26 mouse cellular contexts compared by ENCODE assay signal in genomic region chr14:74855429-74855828, GRCm38 (mm10).
DNase-seq lines count a peak whose midpoint lies in the region; ATAC-seq and TF ChIP-seq lines count a peak whose summit lies in the region.
"Had no signal": no experiment of that assay in that cellular context is flagged by ENCODE, and none has a peak within 500 bp of the region (broad histone marks: within the 10 kb centered on the region; RNA-seq: fewer than 3 reads in every experiment).

No protein-coding gene starts in this region.

- no peak for TF ChIP-seq RAD21 in MEL (IDR thresholded peaks at IDR 0.05; ENCODE audit: low read depth, low read length)

- H3K4me1 ChIP-seq in MEL (ENCODE audit: control insufficient read depth in 1 of 2, insufficient read depth in 2 of 2, low read length in 2 of 2) = no peaks in the 10 kb centered on the region
- H3K4me1 ChIP-seq in thymus, adult 2 months (replicated peaks; ENCODE audit: control insufficient read depth, insufficient read depth, low read length) = peaks cover 2% of the 10 kb centered on the region; the same call in 1 of the 2 replicates

- ATAC-seq in megakaryocyte progenitor cell, adult 5-6 weeks (replicated peaks; ENCODE audit: poor library complexity) = 0 out of 2 replicates have a peak, but pooled peaks have one; percentile 26
- ATAC-seq: forebrain, postnatal 0 days; hindbrain, embryonic 16.5 days had no signal

- H3K27me3 ChIP-seq in MEL (ENCODE audit: control insufficient read depth in 1 of 2, insufficient read depth in 2 of 2, low read length in 2 of 2) = no peaks in the 10 kb centered on the region
- H3K27me3 ChIP-seq in thymus, adult 2 months (ENCODE audit: control insufficient read depth, insufficient read depth, low read length) = no peaks in the 10 kb centered on the region
- H3K27me3 ChIP-seq: embryonic facial prominence, embryonic 13.5 days; heart, embryonic 13.5 days; kidney, embryonic 15.5 days; megakaryocyte, embryonic 14.5 days; midbrain, embryonic 12.5 days had no signal

- H3K9me3 ChIP-seq in MEL (replicated peaks; ENCODE audit: insufficient read depth, low read length) = no peaks in the 10 kb centered on the region
- H3K9me3 ChIP-seq: embryonic facial prominence, embryonic 13.5 days; forebrain, embryonic 10.5 days; heart, embryonic 13.5 days; kidney, embryonic 15.5 days; megakaryocyte, embryonic 14.5 days; midbrain, embryonic 12.5 days had no signal

- TF ChIP-seq EP300 in MEL (IDR thresholded peaks at IDR 0.05; ENCODE audit: low read depth in 1 of 2, low read length in 2 of 2) = no peak

- no peak for TF ChIP-seq CTCF in MEL (IDR thresholded peaks at IDR 0.05 in 2 of 3, conservative IDR thresholded peaks at IDR 0.05 in 1 of 3; ENCODE audit: control insufficient read depth in 1 of 3, insufficient read depth in 1 of 3, low read depth in 2 of 3, low read length in 3 of 3, poor library complexity in 1 of 3, severe bottlenecking in 1 of 3)
- no peak for TF ChIP-seq CTCF in thymus, adult 2 months (IDR thresholded peaks at IDR 0.05; ENCODE audit: borderline replicate concordance, control insufficient read depth, extremely low read depth, insufficient read depth, low read length, poor library complexity)

- no peak overlapping the region for H3K9ac ChIP-seq in MEL (ENCODE audit: control insufficient read depth, low read depth, low read length, poor library complexity, severe bottlenecking)
- H3K9ac ChIP-seq: embryonic facial prominence, embryonic 13.5 days; forebrain, postnatal 0 days; heart, embryonic 13.5 days; kidney, embryonic 15.5 days; liver, embryonic 14.5 days; midbrain, embryonic 12.5 days had no signal

- no peak overlapping the region for H3K27ac ChIP-seq in MEL (ENCODE audit: control insufficient read depth, low read depth, low read length)
- no peak overlapping the region for H3K27ac ChIP-seq in thymus, adult 2 months (ENCODE audit: control insufficient read depth, insufficient read depth, low read length)
- H3K27ac ChIP-seq: embryonic facial prominence, embryonic 13.5 days; forebrain, embryonic 10.5 days; heart, embryonic 13.5 days; liver, embryonic 14.5 days; midbrain, embryonic 12.5 days had no signal

- H3K79me2 ChIP-seq in MEL (ENCODE audit: control insufficient read depth, insufficient read depth, low read length, poor library complexity) = no peaks in the 10 kb centered on the region

- peaks cover 0 to 3% of the 10 kb centered on the region in 2 experiments; a peak in 1 of 4 replicates for H3K36me3 ChIP-seq in MEL (ENCODE audit: control insufficient read depth in 1 of 2, insufficient read depth in 2 of 2, low read length in 2 of 2)
- peaks cover 4% of the 10 kb centered on the region for H3K36me3 ChIP-seq in thymus, adult 2 months (ENCODE audit: control insufficient read depth, insufficient read depth, low read length)
- H3K36me3 ChIP-seq: midbrain, embryonic 12.5 days had no signal

- WGBS in thymus, adult 2 months = 81% methylated on average over 8 of the region's 8 CpGs

- peak; percentile 48 to 56 for DNase-seq in spleen, postnatal 36 days (ENCODE audit: low spot score in 2 of 2)
- no peak for DNase-seq in spleen, postnatal 14 days (ENCODE audit: low spot score in 2 of 2)
- peak; percentile 28 for DNase-seq in MEL (ENCODE audit: low read depth, low spot score)
- no peak for DNase-seq in thymus, postnatal 36 days
- DNase-seq in right cerebral cortex, postnatal 25 days = no peak
- DNase-seq in thymus, adult 2 months = no peak
- DNase-seq: adrenal gland, adult 2 months; adrenal gland, postnatal 36 days; cerebellum, adult 8-10 months; forebrain, postnatal 0 days; heart, postnatal 10 days; kidney, adult 18-20 months; kidney, postnatal 25 days; layer of hippocampus, postnatal 36 days; left cerebral cortex, postnatal 4 days; lung, adult 2 months; thymus, postnatal 25 days had no signal

- H3K4me3 ChIP-seq in MEL (ENCODE audit: control insufficient read depth in 1 of 2, insufficient read depth in 1 of 2, low read depth in 2 of 2, low read length in 2 of 2) = no peak overlapping the region
- no peak overlapping the region for H3K4me3 ChIP-seq in thymus, adult 2 months (ENCODE audit: control insufficient read depth, insufficient read depth, low read length)
- H3K4me3 ChIP-seq: embryonic facial prominence, embryonic 13.5 days; forebrain, embryonic 10.5 days; heart, embryonic 13.5 days; kidney, embryonic 15.5 days; megakaryocyte, embryonic 14.5 days; midbrain, embryonic 12.5 days had no signal

- TF ChIP-seq POLR2A in MEL (IDR thresholded peaks at IDR 0.05; ENCODE audit: control insufficient read depth in 1 of 2, insufficient read depth in 1 of 2, low read depth in 1 of 2, low read length in 2 of 2, poor library complexity in 1 of 2) = no peak
- no peak for TF ChIP-seq POLR2A in thymus, adult 2 months (IDR thresholded peaks at IDR 0.05; ENCODE audit: control insufficient read depth, extremely low read depth, insufficient read depth, low read length, poor library complexity)

TF ChIP-seq in MEL, 35 proteins besides CTCF, POLR2A, EP300 and RAD21:
- TF ChIP-seq GATA1 (IDR thresholded peaks at IDR 0.05; ENCODE audit: low read depth, low read length) (no peak), SMC3 (IDR thresholded peaks at IDR 0.05; ENCODE audit: low read depth, low read length) (no peak), MAX (IDR thresholded peaks at IDR 0.05; ENCODE audit: low read length) (no peak), MEF2A (IDR thresholded peaks at IDR 0.05; ENCODE audit: extremely low read depth, insufficient replicate concordance, low read depth, low read length, poor library complexity, severe bottlenecking) (no peak), MYB (IDR thresholded peaks at IDR 0.05; ENCODE audit: low read depth, low read length) (no peak), CHD2 (IDR thresholded peaks at IDR 0.05; ENCODE audit: low read length) (no peak), TCF12 (IDR thresholded peaks at IDR 0.05; ENCODE audit: low read depth, low read length) (no peak), ZNF384 (IDR thresholded peaks at IDR 0.05; ENCODE audit: low read depth, low read length) (no peak), E2F4 (IDR thresholded peaks at IDR 0.05; ENCODE audit: borderline replicate concordance, low read depth, low read length) (no peak), POLR2AphosphoS2 (IDR thresholded peaks at IDR 0.05; ENCODE audit: low read length) (no peak), TAL1 (IDR thresholded peaks at IDR 0.05; ENCODE audit: low read length) (no peak), JUND (IDR thresholded peaks at IDR 0.05; ENCODE audit: low read depth, low read length) (no peak), USF1 (IDR thresholded peaks at IDR 0.05; ENCODE audit: low read depth, low read length) (no peak), SIN3A (IDR thresholded peaks at IDR 0.05; ENCODE audit: low read length) (no peak)
TF ChIP-seq in MEL: peak in this region for 0.

Comparison
In these comparisons a context has a peak if more than half of its experiments do, and no peak if none do; other contexts are left out.
1. DNase-seq: peak in spleen, postnatal 36 days (2 of 2) and MEL (single experiment); none in spleen, postnatal 14 days (0 of 2), thymus, postnatal 36 days (0 of 2), right cerebral cortex, postnatal 25 days (single experiment) and thymus, adult 2 months (single experiment).